Mouse (Mus musculus): ENCODE measurements around the gene Cdr2. TPM values are rescaled to one million over a fixed set of nuclear protein-coding genes. Genes with fewer than 3 reads are reported as not detected.
"Not testable (repeated sequence)": the region's sequence is repeated elsewhere in the genome, so short reads cannot be mapped to it uniquely, and the experiment has no call there.

Cdr2 gene
- polyA plus RNA-seq, 1 experiment = 23.2 TPM

- no peaks in the 10 kb centered on the region for H3K9me3 ChIP-seq (replicated peaks; ENCODE audit: control insufficient read depth, insufficient read depth, low read length, poor library complexity, severe bottlenecking)
- no peaks in the 10 kb centered on the region for H3K36me3 ChIP-seq (ENCODE audit: control insufficient read depth, insufficient read depth, low read length, poor library complexity, severe bottlenecking)
- no peaks in the 10 kb centered on the region for H3K27me3 ChIP-seq (ENCODE audit: control insufficient read depth, insufficient read depth, low read length, poor library complexity, severe bottlenecking)
- H3K4me1 ChIP-seq (ENCODE audit: control insufficient read depth, insufficient read depth, low read length) = no peaks in the 10 kb centered on the region
- no peak overlapping the region for H3K9ac ChIP-seq (ENCODE audit: low read depth, poor library complexity, severe bottlenecking)
- H3K27ac ChIP-seq (ENCODE audit: insufficient read depth, low read length) = no peak overlapping the region
- no peak for TF ChIP-seq EP300 (IDR thresholded peaks at IDR 0.05; ENCODE audit: insufficient read depth, low read depth, low read length)
- no peak for TF ChIP-seq POLR2A (IDR thresholded peaks at IDR 0.05; ENCODE audit: insufficient read depth, low read length)
- no peak for TF ChIP-seq CTCF (IDR thresholded peaks at IDR 0.05; ENCODE audit: low read depth, low read length)
- H3K4me3 ChIP-seq (ENCODE audit: low read depth, low read length) = no peak overlapping the region
Measured at GRCm38 (mm10) chr7:120980041-120980440, 2.1 kb downstream of the Cdr2 start.

GRCm38 (mm10) chr7:120977063-120977462 lies 5.0 kb downstream of the Cdr2 start:
- Histone ChIP-seq H3K27me3 (ENCODE audit: control insufficient read depth, insufficient read depth, low read length, poor library complexity, severe bottlenecking) (no peaks in the 10 kb centered on the region), H3K4me3 (ENCODE audit: low read depth, low read length) (no peak overlapping the region), H3K27ac (ENCODE audit: insufficient read depth, low read length) (no peak overlapping the region), H3K36me3 (ENCODE audit: control insufficient read depth, insufficient read depth, low read length, poor library complexity, severe bottlenecking) (no peaks in the 10 kb centered on the region), H3K4me1 (ENCODE audit: control insufficient read depth, insufficient read depth, low read length) (no peaks in the 10 kb centered on the region), H3K9ac (ENCODE audit: low read depth, poor library complexity, severe bottlenecking) (no peak overlapping the region), H3K9me3 (replicated peaks; ENCODE audit: control insufficient read depth, insufficient read depth, low read length, poor library complexity, severe bottlenecking) (no peaks in the 10 kb centered on the region)
- TF ChIP-seq POLR2A (IDR thresholded peaks at IDR 0.05; ENCODE audit: insufficient read depth, low read length) (no peak), EP300 (IDR thresholded peaks at IDR 0.05; ENCODE audit: insufficient read depth, low read depth, low read length) (no peak), CTCF (IDR thresholded peaks at IDR 0.05; ENCODE audit: low read depth, low read length) (no peak)

GRCm38 (mm10) chr7:120974001-120974400 lies 8.1 kb downstream of the Cdr2 start:
- H3K4me3 ChIP-seq (ENCODE audit: low read depth, low read length) = no peak overlapping the region
- no peak overlapping the region for H3K9ac ChIP-seq (ENCODE audit: low read depth, poor library complexity, severe bottlenecking)
- TF ChIP-seq EP300 (IDR thresholded peaks at IDR 0.05; ENCODE audit: insufficient read depth, low read depth, low read length) (no peak), POLR2A (IDR thresholded peaks at IDR 0.05; ENCODE audit: insufficient read depth, low read length) (no peak), CTCF (IDR thresholded peaks at IDR 0.05; ENCODE audit: low read depth, low read length) (no peak)
- H3K36me3 ChIP-seq (ENCODE audit: control insufficient read depth, insufficient read depth, low read length, poor library complexity, severe bottlenecking) = peaks cover under 1% of the 10 kb centered on the region; the same call in 1 of the 2 replicates
- H3K27me3 ChIP-seq (ENCODE audit: control insufficient read depth, insufficient read depth, low read length, poor library complexity, severe bottlenecking) = no peaks in the 10 kb centered on the region
- H3K4me1 ChIP-seq (ENCODE audit: control insufficient read depth, insufficient read depth, low read length) = no peaks in the 10 kb centered on the region
- H3K9me3 ChIP-seq (replicated peaks; ENCODE audit: control insufficient read depth, insufficient read depth, low read length, poor library complexity, severe bottlenecking) = no peaks in the 10 kb centered on the region
- H3K27ac ChIP-seq (ENCODE audit: insufficient read depth, low read length) = no peak overlapping the region

GRCm38 (mm10) chr7:120972471-120972870 lies 9.6 kb downstream of the Cdr2 start:
- H3K9me3 ChIP-seq (replicated peaks; ENCODE audit: control insufficient read depth, insufficient read depth, low read length, poor library complexity, severe bottlenecking); H3K9ac ChIP-seq (ENCODE audit: low read depth, poor library complexity, severe bottlenecking); H3K4me3 ChIP-seq (ENCODE audit: low read depth, low read length); H3K36me3 ChIP-seq (ENCODE audit: control insufficient read depth, insufficient read depth, low read length, poor library complexity, severe bottlenecking); H3K27me3 ChIP-seq (ENCODE audit: control insufficient read depth, insufficient read depth, low read length, poor library complexity, severe bottlenecking); H3K27ac ChIP-seq (ENCODE audit: insufficient read depth, low read length); H3K4me1 ChIP-seq (ENCODE audit: control insufficient read depth, insufficient read depth, low read length): not testable (repeated sequence)

GRCm38 (mm10) chr7:120970112-120970511 lies 12.0 kb downstream of the Cdr2 start:
- Histone ChIP-seq H3K4me3 (ENCODE audit: low read depth, low read length) (no peak overlapping the region), H3K27me3 (ENCODE audit: control insufficient read depth, insufficient read depth, low read length, poor library complexity, severe bottlenecking) (no peaks in the 10 kb centered on the region), H3K9ac (ENCODE audit: low read depth, poor library complexity, severe bottlenecking) (no peak overlapping the region), H3K27ac (ENCODE audit: insufficient read depth, low read length) (no peak overlapping the region), H3K4me1 (ENCODE audit: control insufficient read depth, insufficient read depth, low read length) (no peaks in the 10 kb centered on the region), H3K36me3 (ENCODE audit: control insufficient read depth, insufficient read depth, low read length, poor library complexity, severe bottlenecking) (peaks cover 7% of the 10 kb centered on the region), H3K9me3 (replicated peaks; ENCODE audit: control insufficient read depth, insufficient read depth, low read length, poor library complexity, severe bottlenecking) (no peaks in the 10 kb centered on the region)
- TF ChIP-seq EP300 (IDR thresholded peaks at IDR 0.05; ENCODE audit: insufficient read depth, low read depth, low read length) (no peak), POLR2A (IDR thresholded peaks at IDR 0.05; ENCODE audit: insufficient read depth, low read length) (no peak), CTCF (IDR thresholded peaks at IDR 0.05; ENCODE audit: low read depth, low read length) (no peak)

GRCm38 (mm10) chr7:120969221-120969620 lies 12.9 kb downstream of the Cdr2 start:
- Histone ChIP-seq H3K9ac (ENCODE audit: low read depth, poor library complexity, severe bottlenecking) (no peak overlapping the region), H3K9me3 (replicated peaks; ENCODE audit: control insufficient read depth, insufficient read depth, low read length, poor library complexity, severe bottlenecking) (no peaks in the 10 kb centered on the region), H3K4me3 (ENCODE audit: low read depth, low read length) (no peak overlapping the region), H3K36me3 (ENCODE audit: control insufficient read depth, insufficient read depth, low read length, poor library complexity, severe bottlenecking) (peaks cover 7% of the 10 kb centered on the region), H3K27ac (ENCODE audit: insufficient read depth, low read length) (no peak overlapping the region), H3K4me1 (ENCODE audit: control insufficient read depth, insufficient read depth, low read length) (no peaks in the 10 kb centered on the region), H3K27me3 (ENCODE audit: control insufficient read depth, insufficient read depth, low read length, poor library complexity, severe bottlenecking) (no peaks in the 10 kb centered on the region)
- TF ChIP-seq POLR2A (IDR thresholded peaks at IDR 0.05; ENCODE audit: insufficient read depth, low read length) (no peak), EP300 (IDR thresholded peaks at IDR 0.05; ENCODE audit: insufficient read depth, low read depth, low read length) (no peak), CTCF (IDR thresholded peaks at IDR 0.05; ENCODE audit: low read depth, low read length) (no peak)
